Mouse (Mus musculus): ENCODE data around the gene Hsd17b2. TPM values are rescaled to one million over a fixed set of nuclear protein-coding genes. Genes with fewer than 3 reads are reported as not detected.
"Not testable (repeated sequence)": the region's sequence is repeated elsewhere in the genome, so short reads cannot be mapped to it uniquely, and the experiment has no call there.

Hsd17b2 gene
- polyA plus RNA-seq, 1 experiment from 2014 or later = not detected

DNA sequence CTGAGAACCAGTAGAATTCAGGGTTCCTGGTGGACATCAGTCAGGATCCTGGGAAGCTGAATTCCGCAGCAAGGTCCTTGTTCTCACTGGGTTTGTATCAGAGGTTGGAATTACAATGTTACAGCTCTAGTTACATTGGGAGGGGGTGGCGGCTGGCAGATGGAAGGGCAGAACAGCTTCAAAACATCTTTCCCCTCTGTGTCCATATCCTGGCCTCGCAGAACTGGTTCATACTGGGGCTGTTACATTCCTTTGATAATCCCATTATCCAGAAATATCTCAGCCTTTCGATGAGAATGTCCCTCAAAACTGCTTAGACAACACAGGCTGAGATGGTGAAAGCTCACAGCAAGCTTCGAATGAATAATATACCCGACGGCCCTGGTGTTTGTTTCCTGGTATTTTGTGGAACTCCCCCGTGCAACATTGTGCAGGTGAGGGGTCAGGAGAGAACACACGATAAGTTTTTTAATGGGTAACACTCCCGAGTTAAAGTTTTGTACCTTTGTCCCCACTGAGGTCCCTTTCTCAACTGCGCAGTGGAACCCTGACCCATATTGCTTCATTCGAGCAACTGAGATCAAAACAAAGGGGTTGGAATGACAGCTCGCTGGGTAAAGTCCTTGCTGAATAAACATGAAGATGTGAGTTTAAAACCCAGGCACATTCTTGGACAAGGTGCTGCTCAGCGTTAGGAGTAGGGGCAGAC, 16.6 kb downstream of the Hsd17b2 start:
- no peaks in the 10 kb centered on the region for H3K9me3 ChIP-seq
- no peaks in the 10 kb centered on the region for H3K36me3 ChIP-seq
- H3K4me2 ChIP-seq (replicated peaks) = no peak overlapping the region
- no peak for ATAC-seq (replicated peaks)
- H3K4me1 ChIP-seq = no peaks in the 10 kb centered on the region
- no peak overlapping the region for H3K27ac ChIP-seq (replicated peaks)
- H3K4me3 ChIP-seq = no peak overlapping the region
- no peak overlapping the region for H3K9ac ChIP-seq (replicated peaks)
- no peaks in the 10 kb centered on the region for H3K27me3 ChIP-seq
- WGBS = 83% methylated on average over 14 of the region's 14 CpGs

DNA sequence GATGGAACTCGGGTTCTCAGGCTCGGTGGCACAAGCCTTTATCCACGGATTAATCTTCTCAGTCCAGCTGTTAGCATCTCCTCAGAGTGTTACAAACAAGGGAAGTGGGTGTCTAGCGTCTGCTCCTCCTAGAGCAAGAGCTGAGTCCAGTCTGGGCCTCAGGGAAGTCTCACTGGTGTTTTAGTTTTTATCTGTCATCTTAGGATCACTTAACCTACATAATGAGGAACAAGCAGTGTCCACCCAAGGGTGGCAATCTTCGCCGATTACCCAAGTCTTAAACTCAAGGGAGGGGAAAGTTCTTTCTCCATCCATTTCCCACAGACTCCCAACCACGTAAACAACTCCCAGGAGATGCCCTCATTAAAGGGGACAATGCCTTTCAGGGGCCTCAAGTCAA, 24.8 kb downstream of the Hsd17b2 start:
- Histone ChIP-seq H3K27me3 (no peaks in the 10 kb centered on the region), H3K4me2 (replicated peaks) (no peak overlapping the region), H3K27ac (replicated peaks) (no peak overlapping the region), H3K36me3 (no peaks in the 10 kb centered on the region), H3K9ac (replicated peaks) (no peak overlapping the region), H3K9me3 (no peaks in the 10 kb centered on the region), H3K4me3 (no peak overlapping the region), H3K4me1 (no peaks in the 10 kb centered on the region)
- WGBS = 67% methylated on average over 7 of the region's 7 CpGs
- ATAC-seq (replicated peaks) = no peak

GRCm38 (mm10) chr8:117727561-117727960, 25.9 kb downstream of the Hsd17b2 start:
- no peak overlapping the region for H3K4me2 ChIP-seq (replicated peaks)
- H3K27me3 ChIP-seq = no peaks in the 10 kb centered on the region
- no peaks in the 10 kb centered on the region for H3K4me1 ChIP-seq
- H3K36me3 ChIP-seq = no peaks in the 10 kb centered on the region
- H3K4me3 ChIP-seq = no peak overlapping the region
- WGBS = 72% methylated on average over 5 of the region's 5 CpGs
- no peak for ATAC-seq (replicated peaks)
- no peaks in the 10 kb centered on the region for H3K9me3 ChIP-seq
- H3K9ac ChIP-seq (replicated peaks) = no peak overlapping the region
- H3K27ac ChIP-seq (replicated peaks) = no peak overlapping the region

DNA sequence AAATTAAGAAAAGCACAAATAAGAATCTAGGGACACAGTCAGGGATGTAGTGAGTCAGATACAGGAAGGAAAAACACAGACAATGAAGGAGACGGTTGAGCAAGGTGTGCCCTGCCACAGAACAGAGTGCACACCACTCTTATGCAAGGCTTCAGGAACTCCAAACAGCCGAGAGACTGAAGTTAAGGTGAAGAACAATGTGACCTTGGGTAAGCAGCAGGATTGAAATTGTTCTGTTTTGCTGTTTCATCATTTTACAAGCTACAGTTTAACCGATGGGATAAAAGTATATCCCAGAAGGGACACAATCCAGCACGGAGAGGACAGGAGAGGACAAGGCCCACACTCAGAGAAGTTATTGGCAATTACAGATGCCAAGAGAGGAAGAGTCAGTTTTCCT, 26.5 kb downstream of the Hsd17b2 start:
- H3K4me1 ChIP-seq = no peaks in the 10 kb centered on the region
- H3K27ac ChIP-seq (replicated peaks) = no peak overlapping the region
- no peak overlapping the region for H3K4me3 ChIP-seq
- H3K36me3 ChIP-seq = no peaks in the 10 kb centered on the region
- no peak overlapping the region for H3K4me2 ChIP-seq (replicated peaks)
- WGBS = 88% methylated on average over 4 of the region's 4 CpGs
- no peak for ATAC-seq (replicated peaks)
- H3K9me3 ChIP-seq = no peaks in the 10 kb centered on the region
- H3K9ac ChIP-seq (replicated peaks) = no peak overlapping the region
- no peaks in the 10 kb centered on the region for H3K27me3 ChIP-seq

DNA sequence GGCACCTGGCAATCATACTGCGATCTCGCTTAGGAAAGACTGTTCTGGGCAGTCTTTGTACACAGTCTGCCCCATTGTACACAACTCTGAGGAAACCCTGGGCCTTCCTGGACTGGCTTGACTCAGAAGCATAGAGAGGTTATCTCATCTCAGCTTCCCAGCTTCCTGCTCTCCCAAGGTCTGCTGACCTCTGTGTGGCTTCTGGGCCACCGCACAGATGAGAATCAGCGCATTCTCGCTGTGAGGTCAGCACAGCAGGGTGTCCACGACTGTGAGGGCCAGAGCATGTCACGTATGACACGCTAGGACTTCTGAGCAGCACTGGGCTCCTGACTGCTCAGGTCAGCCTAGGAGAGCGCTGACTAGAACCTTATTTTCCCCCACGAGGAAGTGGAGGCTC, 29.3 kb downstream of the Hsd17b2 start:
- WGBS = 71% methylated on average over 10 of the region's 10 CpGs

GRCm38 (mm10) chr8:117736657-117737175, 35.0 kb downstream of the Hsd17b2 start:
- Histone ChIP-seq H3K4me2 (replicated peaks) (no peak overlapping the region), H3K9ac (replicated peaks) (no peak overlapping the region), H3K4me1 (no peaks in the 10 kb centered on the region), H3K27me3 (no peaks in the 10 kb centered on the region), H3K36me3 (no peaks in the 10 kb centered on the region), H3K4me3 (no peak overlapping the region), H3K27ac (replicated peaks) (no peak overlapping the region), H3K9me3 (no peaks in the 10 kb centered on the region)
- 71% methylated on average over 3 of the region's 3 CpGs for WGBS
- ATAC-seq (replicated peaks) = no peak

More for the DNA sequence above, 29.3 kb downstream of the Hsd17b2 start:
- Histone ChIP-seq H3K4me1 (no peaks in the 10 kb centered on the region), H3K4me2 (replicated peaks) (no peak overlapping the region), H3K9me3 (no peaks in the 10 kb centered on the region), H3K36me3 (no peaks in the 10 kb centered on the region), H3K27ac (replicated peaks) (no peak overlapping the region), H3K27me3 (no peaks in the 10 kb centered on the region), H3K9ac (replicated peaks) (no peak overlapping the region), H3K4me3 (no peak overlapping the region)
- no peak for ATAC-seq (replicated peaks)

- not testable (repeated sequence) for H3K9me3 ChIP-seq; ATAC-seq (replicated peaks); H3K4me2 ChIP-seq (replicated peaks); H3K27ac ChIP-seq (replicated peaks); H3K4me3 ChIP-seq; H3K9ac ChIP-seq (replicated peaks); H3K27me3 ChIP-seq; H3K4me1 ChIP-seq; H3K36me3 ChIP-seq
- WGBS = 100% methylated on average over 1 of the region's 1 CpGs
Measured at GRCm38 (mm10) chr8:117738206-117738605, 36.5 kb downstream of the Hsd17b2 start.

GRCm38 (mm10) chr8:117740387-117740998, 38.8 kb downstream of the Hsd17b2 start:
- Histone ChIP-seq H3K4me3 (no peak overlapping the region), H3K36me3 (no peaks in the 10 kb centered on the region), H3K4me2 (replicated peaks) (no peak overlapping the region), H3K27me3 (no peaks in the 10 kb centered on the region), H3K4me1 (no peaks in the 10 kb centered on the region), H3K27ac (replicated peaks) (no peak overlapping the region), H3K9ac (replicated peaks) (no peak overlapping the region), H3K9me3 (no peaks in the 10 kb centered on the region)
- ATAC-seq (replicated peaks) = no peak
- 93% methylated on average over 5 of the region's 5 CpGs for WGBS

GRCm38 (mm10) chr8:117742431-117743012, 40.8 kb downstream of the Hsd17b2 start:
- Histone ChIP-seq H3K27ac (replicated peaks) (no peak overlapping the region), H3K4me1 (no peaks in the 10 kb centered on the region), H3K4me2 (replicated peaks) (no peak overlapping the region), H3K36me3 (no peaks in the 10 kb centered on the region), H3K27me3 (no peaks in the 10 kb centered on the region), H3K9me3 (no peaks in the 10 kb centered on the region), H3K4me3 (no peak overlapping the region), H3K9ac (replicated peaks) (no peak overlapping the region)
- no peak for ATAC-seq (replicated peaks)
- 62% methylated on average over 15 of the region's 15 CpGs for WGBS

- H3K27me3 ChIP-seq = no peaks in the 10 kb centered on the region
- 91% methylated on average over 5 of the region's 5 CpGs for WGBS
- no peaks in the 10 kb centered on the region for H3K36me3 ChIP-seq
- no peak overlapping the region for H3K4me3 ChIP-seq
- no peak overlapping the region for H3K27ac ChIP-seq (replicated peaks)
- H3K9me3 ChIP-seq = no peaks in the 10 kb centered on the region
- H3K4me2 ChIP-seq (replicated peaks) = no peak overlapping the region
- H3K9ac ChIP-seq (replicated peaks) = no peak overlapping the region
- no peaks in the 10 kb centered on the region for H3K4me1 ChIP-seq
- no peak for ATAC-seq (replicated peaks)
Measured at GRCm38 (mm10) chr8:117746651-117747050, 44.9 kb downstream of the Hsd17b2 start.

DNA sequence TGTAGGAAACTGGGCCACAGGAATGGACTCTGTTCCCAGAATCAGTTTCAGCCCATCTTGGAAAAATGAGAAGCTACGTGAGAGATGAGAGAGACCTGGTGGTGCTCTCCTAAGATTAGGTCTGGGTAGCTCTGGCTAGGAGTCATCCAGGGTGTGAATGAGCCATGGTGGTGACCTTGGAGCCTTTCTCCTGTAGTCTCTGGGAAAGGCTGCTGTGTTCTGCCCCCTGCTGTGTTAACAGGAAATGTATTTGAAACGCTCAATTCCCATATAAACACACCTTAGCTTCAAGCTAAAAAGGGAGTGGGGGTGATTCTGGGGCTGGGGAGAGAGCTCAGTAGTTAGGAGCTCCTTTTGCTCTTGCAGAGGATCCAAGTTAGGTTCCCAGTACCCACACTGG, 45.7 kb downstream of the Hsd17b2 start:
- 59% methylated on average over 2 of the region's 2 CpGs for WGBS
- H3K4me2 ChIP-seq (replicated peaks) = no peak overlapping the region
- H3K9me3 ChIP-seq = no peaks in the 10 kb centered on the region
- H3K9ac ChIP-seq (replicated peaks) = no peak overlapping the region
- H3K27ac ChIP-seq (replicated peaks) = no peak overlapping the region
- no peaks in the 10 kb centered on the region for H3K4me1 ChIP-seq
- no peaks in the 10 kb centered on the region for H3K36me3 ChIP-seq
- ATAC-seq (replicated peaks) = no peak
- no peak overlapping the region for H3K4me3 ChIP-seq
- H3K27me3 ChIP-seq = no peaks in the 10 kb centered on the region

GRCm38 (mm10) chr8:117747886-117748730, 46.4 kb downstream of the Hsd17b2 start:
- Histone ChIP-seq H3K9me3 (no peaks in the 10 kb centered on the region), H3K36me3 (no peaks in the 10 kb centered on the region), H3K4me1 (no peaks in the 10 kb centered on the region), H3K4me3 (no peak overlapping the region), H3K9ac (replicated peaks) (no peak overlapping the region), H3K27me3 (no peaks in the 10 kb centered on the region), H3K4me2 (replicated peaks) (no peak overlapping the region), H3K27ac (replicated peaks) (no peak overlapping the region)
- 82% methylated on average over 8 of the region's 9 CpGs for WGBS
- ATAC-seq (replicated peaks) = no peak
